Mouse (Mus musculus): Measurements from ENCODE around the gene Hcar1. TPM values are rescaled to one million over a fixed set of nuclear protein-coding genes. Genes with fewer than 3 reads are reported as not detected.
A peak's percentile ranks its signal among the peaks of the same experiment; 100 is the strongest.

The Hcar1 gene
- polyA plus RNA-seq, 1 experiment = 0.05 TPM

DNA sequence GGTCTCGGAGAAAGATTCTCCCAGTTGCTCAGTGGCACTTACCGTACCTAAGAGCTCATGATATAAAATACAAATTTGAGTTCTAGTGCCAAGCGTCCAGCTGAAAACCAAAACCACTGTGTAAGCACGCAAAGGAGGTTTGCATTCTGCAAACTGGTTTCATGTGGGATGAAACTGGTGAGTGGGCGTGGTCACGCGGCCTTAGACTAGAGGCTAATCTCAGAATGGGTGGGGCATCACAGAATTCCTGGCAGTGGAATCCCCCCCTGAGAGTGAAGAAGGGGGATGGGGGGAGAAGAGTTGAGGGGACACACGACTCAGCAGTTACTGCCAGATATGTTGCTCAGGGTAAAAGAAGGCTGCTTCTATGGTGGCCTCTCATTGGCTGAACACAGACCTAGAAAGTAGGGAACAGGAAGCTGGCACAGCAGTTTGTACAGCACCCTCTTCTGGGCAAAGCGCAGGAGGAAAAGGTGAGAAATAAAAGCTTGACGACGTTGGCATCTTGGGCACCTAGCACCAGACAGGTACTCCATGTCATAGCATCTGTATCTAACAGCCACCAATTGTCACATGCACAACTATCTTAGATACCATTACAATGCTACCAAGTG lies 24.3 kb upstream of the Hcar1 start:
- Histone ChIP-seq H3K36me3 (ENCODE audit: control insufficient read depth, insufficient read depth, low read length) (no peaks in the 10 kb centered on the region; the same call in 1 of the 2 replicates), H3K27ac (ENCODE audit: control insufficient read depth, insufficient read depth, low read depth, low read length) (no peak overlapping the region), H3K27me3 (ENCODE audit: control insufficient read depth, insufficient read depth, low read length) (no peaks in the 10 kb centered on the region), H3K4me1 (ENCODE audit: control insufficient read depth, insufficient read depth, low read length) (peaks cover 10% of the 10 kb centered on the region), H3K4me3 (ENCODE audit: control insufficient read depth, low read depth, low read length) (no peak overlapping the region)
- TF ChIP-seq POLR2A (IDR thresholded peaks at IDR 0.05; ENCODE audit: control insufficient read depth, low read depth, low read length) (no peak), CTCF (IDR thresholded peaks at IDR 0.05; ENCODE audit: control insufficient read depth, insufficient read depth, insufficient replicate concordance, low read depth, low read length) (no peak)

- H3K36me3 ChIP-seq (ENCODE audit: control insufficient read depth, insufficient read depth, low read length) = no peaks in the 10 kb centered on the region
- H3K27me3 ChIP-seq (ENCODE audit: control insufficient read depth, insufficient read depth, low read length) = no peaks in the 10 kb centered on the region
- peak overlapping the region; percentile 25 for H3K4me3 ChIP-seq (ENCODE audit: control insufficient read depth, low read depth, low read length)
- peaks cover 11% of the 10 kb centered on the region for H3K4me1 ChIP-seq (ENCODE audit: control insufficient read depth, insufficient read depth, low read length)
- no peak overlapping the region for H3K27ac ChIP-seq (ENCODE audit: control insufficient read depth, insufficient read depth, low read depth, low read length)
- TF ChIP-seq CTCF (IDR thresholded peaks at IDR 0.05; ENCODE audit: control insufficient read depth, insufficient read depth, insufficient replicate concordance, low read depth, low read length) = no peak
- TF ChIP-seq POLR2A (IDR thresholded peaks at IDR 0.05; ENCODE audit: control insufficient read depth, low read depth, low read length) = no peak
These were observed 17.5 kb upstream of the Hcar1 start for GRCm38 (mm10) chr5:123897352-123897751.

DNA sequence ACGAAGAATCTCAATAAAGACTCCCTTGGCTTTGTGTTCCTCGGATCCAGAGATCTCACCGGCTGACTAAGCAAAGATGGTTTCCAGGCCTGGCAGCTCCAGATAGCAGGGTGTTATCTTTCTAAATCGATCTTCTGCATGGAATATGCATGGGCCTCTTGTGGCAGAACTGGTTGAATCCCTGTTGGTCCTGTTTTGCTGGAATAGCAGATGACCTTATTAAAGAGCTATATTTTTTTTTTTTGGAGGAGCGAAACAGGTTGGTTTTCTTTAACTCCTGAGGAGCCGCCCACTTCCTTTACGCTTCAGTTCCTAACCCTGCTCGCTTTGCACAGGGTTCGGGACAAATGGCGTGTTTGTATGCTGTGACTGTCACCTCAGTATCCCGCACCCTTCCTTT lies 16.6 kb upstream of the Hcar1 start:
- TF ChIP-seq CTCF (IDR thresholded peaks at IDR 0.05; ENCODE audit: control insufficient read depth, insufficient read depth, insufficient replicate concordance, low read depth, low read length) = no peak
- TF ChIP-seq POLR2A (IDR thresholded peaks at IDR 0.05; ENCODE audit: control insufficient read depth, low read depth, low read length) = no peak
- no peaks in the 10 kb centered on the region for H3K27me3 ChIP-seq (ENCODE audit: control insufficient read depth, insufficient read depth, low read length)
- H3K4me3 ChIP-seq (ENCODE audit: control insufficient read depth, low read depth, low read length) = no peak overlapping the region
- peaks cover 11% of the 10 kb centered on the region for H3K4me1 ChIP-seq (ENCODE audit: control insufficient read depth, insufficient read depth, low read length)
- no peak overlapping the region for H3K27ac ChIP-seq (ENCODE audit: control insufficient read depth, insufficient read depth, low read depth, low read length)
- H3K36me3 ChIP-seq (ENCODE audit: control insufficient read depth, insufficient read depth, low read length) = no peaks in the 10 kb centered on the region

DNA sequence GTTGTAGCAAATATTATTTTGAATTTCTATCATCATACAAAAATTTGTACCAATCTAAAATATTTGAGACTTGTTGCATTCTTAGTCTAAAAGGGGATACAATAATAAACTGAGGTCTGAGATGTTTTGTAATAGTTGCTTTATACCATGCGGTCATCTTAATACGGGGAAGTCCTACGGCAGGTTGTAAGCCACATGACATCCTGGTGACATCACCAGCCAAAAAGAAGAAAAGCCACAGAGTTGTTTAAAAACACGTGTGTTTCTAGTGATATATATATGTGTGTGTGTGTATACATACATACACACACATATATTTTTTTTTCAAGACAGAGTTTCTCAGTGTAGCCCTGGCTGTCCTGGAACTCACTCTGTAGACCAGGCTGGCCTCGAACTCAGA lies 13.7 kb upstream of the Hcar1 start:
- no peak overlapping the region for H3K4me3 ChIP-seq (ENCODE audit: control insufficient read depth, low read depth, low read length)
- H3K27ac ChIP-seq (ENCODE audit: control insufficient read depth, insufficient read depth, low read depth, low read length) = no peak overlapping the region
- H3K27me3 ChIP-seq (ENCODE audit: control insufficient read depth, insufficient read depth, low read length) = no peaks in the 10 kb centered on the region
- TF ChIP-seq CTCF (IDR thresholded peaks at IDR 0.05; ENCODE audit: control insufficient read depth, insufficient read depth, insufficient replicate concordance, low read depth, low read length) (no peak), POLR2A (IDR thresholded peaks at IDR 0.05; ENCODE audit: control insufficient read depth, low read depth, low read length) (no peak)
- H3K4me1 ChIP-seq (ENCODE audit: control insufficient read depth, insufficient read depth, low read length) = peaks cover 9% of the 10 kb centered on the region
- no peaks in the 10 kb centered on the region for H3K36me3 ChIP-seq (ENCODE audit: control insufficient read depth, insufficient read depth, low read length)

GRCm38 (mm10) chr5:123891669-123892068 lies 11.8 kb upstream of the Hcar1 start:
- no peaks in the 10 kb centered on the region for H3K36me3 ChIP-seq (ENCODE audit: control insufficient read depth, insufficient read depth, low read length)
- peaks cover 4% of the 10 kb centered on the region for H3K4me1 ChIP-seq (ENCODE audit: control insufficient read depth, insufficient read depth, low read length)
- peak overlapping the region; percentile 32 for H3K4me3 ChIP-seq (ENCODE audit: control insufficient read depth, low read depth, low read length)
- no peak for TF ChIP-seq CTCF (IDR thresholded peaks at IDR 0.05; ENCODE audit: control insufficient read depth, insufficient read depth, insufficient replicate concordance, low read depth, low read length)
- peak; percentile 88; the same call in 1 of the 2 replicates for TF ChIP-seq POLR2A (IDR thresholded peaks at IDR 0.05; ENCODE audit: control insufficient read depth, low read depth, low read length)
- no peaks in the 10 kb centered on the region for H3K27me3 ChIP-seq (ENCODE audit: control insufficient read depth, insufficient read depth, low read length)
- H3K27ac ChIP-seq (ENCODE audit: control insufficient read depth, insufficient read depth, low read depth, low read length) = no peak overlapping the region

GRCm38 (mm10) chr5:123890987-123891386 lies 11.2 kb upstream of the Hcar1 start:
- Histone ChIP-seq H3K4me1 (ENCODE audit: control insufficient read depth, insufficient read depth, low read length) (peaks cover 2% of the 10 kb centered on the region), H3K4me3 (ENCODE audit: control insufficient read depth, low read depth, low read length) (peak overlapping the region; percentile 68), H3K27me3 (ENCODE audit: control insufficient read depth, insufficient read depth, low read length) (no peaks in the 10 kb centered on the region), H3K36me3 (ENCODE audit: control insufficient read depth, insufficient read depth, low read length) (no peaks in the 10 kb centered on the region), H3K27ac (ENCODE audit: control insufficient read depth, insufficient read depth, low read depth, low read length) (no peak overlapping the region)
- TF ChIP-seq POLR2A (IDR thresholded peaks at IDR 0.05; ENCODE audit: control insufficient read depth, low read depth, low read length) (no peak), CTCF (IDR thresholded peaks at IDR 0.05; ENCODE audit: control insufficient read depth, insufficient read depth, insufficient replicate concordance, low read depth, low read length) (no peak)

DNA sequence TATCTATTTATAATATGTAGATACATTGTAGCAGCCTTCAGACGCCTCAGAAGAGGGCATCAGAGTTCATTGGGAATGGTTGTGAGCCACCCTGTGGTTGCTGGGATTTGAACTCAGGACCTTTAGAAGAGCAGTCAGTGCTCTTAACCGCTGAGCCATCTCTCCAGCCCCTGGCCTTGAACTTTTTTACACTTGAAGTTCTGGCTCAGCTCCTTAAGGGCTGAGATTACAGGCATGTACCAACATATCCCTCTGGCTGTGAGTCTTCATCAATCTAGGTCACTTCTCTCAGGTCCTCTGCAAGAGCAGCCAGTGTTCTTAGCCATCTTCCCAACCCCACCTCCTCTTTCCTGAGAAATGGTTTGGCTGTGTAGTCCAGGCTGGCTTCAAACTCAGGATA lies 10.5 kb upstream of the Hcar1 start:
- Histone ChIP-seq H3K4me3 (ENCODE audit: control insufficient read depth, low read depth, low read length) (peak overlapping the region; percentile 68), H3K27me3 (ENCODE audit: control insufficient read depth, insufficient read depth, low read length) (no peaks in the 10 kb centered on the region), H3K36me3 (ENCODE audit: control insufficient read depth, insufficient read depth, low read length) (no peaks in the 10 kb centered on the region), H3K4me1 (ENCODE audit: control insufficient read depth, insufficient read depth, low read length) (no peaks in the 10 kb centered on the region; the same call in 1 of the 2 replicates), H3K27ac (ENCODE audit: control insufficient read depth, insufficient read depth, low read depth, low read length) (no peak overlapping the region)
- TF ChIP-seq POLR2A (IDR thresholded peaks at IDR 0.05; ENCODE audit: control insufficient read depth, low read depth, low read length) (no peak), CTCF (IDR thresholded peaks at IDR 0.05; ENCODE audit: control insufficient read depth, insufficient read depth, insufficient replicate concordance, low read depth, low read length) (no peak)

Measured in testis, adult 2 months (tissue).